Mouse (Mus musculus): ENCODE results near the gene Pmch.
A peak's percentile ranks its signal among the peaks of the same experiment; 100 is the strongest.

Gene Pmch

DNA sequence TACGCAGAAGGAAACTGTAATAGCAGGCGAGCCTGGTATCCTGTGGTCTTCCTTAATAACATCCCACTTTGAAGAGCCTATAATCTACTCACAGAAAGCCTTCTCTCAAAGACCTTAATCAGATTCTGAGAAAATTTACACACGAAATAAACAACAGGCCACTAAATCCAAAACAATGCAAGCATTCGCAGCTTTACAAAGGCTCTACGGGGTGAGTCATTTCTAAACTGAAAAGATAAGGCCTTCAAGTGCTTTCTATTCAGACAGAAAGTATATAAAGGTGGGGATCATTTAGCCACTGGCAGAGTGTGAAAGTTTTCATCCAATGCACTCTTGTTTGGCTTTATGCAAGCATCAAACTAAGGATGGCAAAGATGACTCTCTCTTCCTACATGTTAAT lies at the start of gene Pmch:
Gene Pmch, plus strand, starts transcription at position 301 of the 400 bp plus-strand sequence.
- DNase-seq: no peak

DNA sequence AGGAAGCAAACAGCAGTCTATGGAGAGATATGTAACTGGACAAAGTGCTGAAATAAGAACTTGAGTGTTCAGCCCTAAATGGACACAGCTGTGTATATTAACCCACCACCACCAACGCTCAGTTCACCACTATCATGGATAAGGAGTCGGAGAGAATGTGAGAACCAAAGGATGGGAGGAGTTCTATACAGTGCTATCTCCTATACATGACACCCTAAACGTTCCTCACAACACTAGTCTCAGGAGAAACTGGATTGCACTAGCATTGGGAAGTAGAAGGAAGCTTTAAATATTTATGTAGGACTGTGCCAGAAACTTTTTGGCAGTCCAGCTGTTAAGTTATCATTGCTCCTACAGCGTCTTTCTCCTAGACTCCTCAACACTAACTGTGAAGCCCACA lies 46.6 kb upstream of the Pmch start:
- no peak for DNase-seq

- no peak for DNase-seq
Observed at GRCm38 (mm10) chr10:88046098-88046771, 44.6 kb upstream of the Pmch start.

DNA sequence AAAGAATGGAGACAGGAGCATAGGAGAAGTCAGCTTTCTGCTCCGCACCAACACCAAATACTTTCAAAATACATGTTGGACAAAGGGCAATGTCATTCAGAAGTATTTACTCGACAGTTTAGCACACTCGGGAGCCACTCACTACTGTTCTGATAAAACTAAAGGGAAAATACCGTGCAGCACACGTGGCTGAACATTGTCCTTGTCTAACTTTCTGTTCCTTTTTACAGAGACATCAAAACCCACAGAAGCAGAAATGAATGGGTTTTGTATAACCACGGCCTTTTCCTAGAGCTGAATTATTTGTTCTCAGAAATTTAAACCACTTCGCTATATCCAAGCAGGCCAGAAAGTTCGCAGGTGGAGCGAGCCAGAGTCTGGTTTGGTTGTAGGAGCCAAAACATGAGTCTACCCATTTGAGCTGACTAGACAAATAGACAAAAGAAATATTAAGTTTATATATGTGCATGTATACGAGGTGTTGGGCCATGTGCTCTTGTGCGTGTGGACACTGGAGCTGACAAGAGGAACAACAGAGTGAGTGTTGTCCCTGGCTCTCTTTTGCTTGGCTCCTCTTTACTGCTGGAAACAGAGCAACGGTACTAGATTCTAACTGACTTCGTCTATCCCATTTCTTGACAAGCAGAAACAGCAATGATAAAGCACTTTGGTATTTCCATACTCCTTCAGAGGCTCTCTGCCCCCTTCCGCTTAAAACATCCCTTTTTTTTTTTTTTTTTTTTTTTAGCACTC lies 36.5 kb upstream of the Pmch start:
- DNase-seq: no peak

DNA sequence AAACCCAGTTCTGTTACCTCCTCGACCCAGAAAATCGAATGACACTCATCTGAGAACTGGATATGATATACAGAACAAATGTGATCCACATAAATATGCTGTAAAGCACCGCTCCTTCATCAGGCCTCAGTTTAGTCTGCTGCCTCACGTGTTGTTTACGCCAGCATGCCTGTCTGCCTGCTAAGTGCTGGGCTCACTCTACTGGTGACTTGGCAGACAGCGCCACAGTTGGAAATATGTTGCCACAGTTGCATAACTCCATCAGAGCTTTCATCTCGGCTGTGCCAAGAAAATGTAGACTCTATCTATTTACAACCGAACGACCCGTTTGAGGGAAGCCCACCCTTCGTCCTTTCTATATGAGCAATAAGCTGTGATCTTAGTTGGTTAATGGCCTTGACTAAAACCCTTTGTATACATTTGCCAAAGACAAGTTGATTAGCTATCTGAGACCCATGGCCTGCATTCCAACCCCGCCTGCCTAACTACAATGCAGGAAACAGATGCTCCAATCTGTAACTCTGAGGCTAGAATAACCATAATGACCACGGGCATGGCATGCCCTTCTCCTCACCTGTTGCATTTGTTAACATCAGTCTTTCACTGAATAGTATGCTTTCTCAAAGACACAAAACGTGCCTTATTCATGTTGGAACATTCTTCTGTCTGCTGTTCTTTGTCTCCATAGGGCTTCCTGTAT lies 33.8 kb upstream of the Pmch start:
- DNase-seq: peak; percentile 31

DNA sequence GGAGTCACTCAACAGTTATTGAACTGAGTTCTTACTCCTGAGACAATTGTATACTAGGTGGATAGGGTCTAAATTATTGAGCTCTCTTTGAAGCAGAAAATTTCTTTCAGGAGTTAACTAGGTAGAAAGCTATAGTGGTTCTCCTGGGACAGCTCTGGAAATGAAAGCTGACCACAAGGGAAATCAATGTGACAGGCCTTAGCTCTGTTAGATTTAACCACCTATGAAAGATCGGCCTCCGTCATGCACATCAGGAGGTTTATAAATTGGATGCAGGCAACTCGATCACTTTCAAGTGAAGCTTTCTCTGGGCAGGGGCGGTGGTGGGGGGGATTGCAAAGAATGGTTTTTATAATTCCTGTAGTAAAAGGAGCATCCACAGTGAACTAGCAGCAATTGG lies 27.4 kb upstream of the Pmch start:
- DNase-seq: no peak

GRCm38 (mm10) chr10:88064872-88065271 lies 26.0 kb upstream of the Pmch start:
- no peak for DNase-seq

- no peak for DNase-seq
Observed at GRCm38 (mm10) chr10:88067377-88067776, 23.5 kb upstream of the Pmch start.

DNA sequence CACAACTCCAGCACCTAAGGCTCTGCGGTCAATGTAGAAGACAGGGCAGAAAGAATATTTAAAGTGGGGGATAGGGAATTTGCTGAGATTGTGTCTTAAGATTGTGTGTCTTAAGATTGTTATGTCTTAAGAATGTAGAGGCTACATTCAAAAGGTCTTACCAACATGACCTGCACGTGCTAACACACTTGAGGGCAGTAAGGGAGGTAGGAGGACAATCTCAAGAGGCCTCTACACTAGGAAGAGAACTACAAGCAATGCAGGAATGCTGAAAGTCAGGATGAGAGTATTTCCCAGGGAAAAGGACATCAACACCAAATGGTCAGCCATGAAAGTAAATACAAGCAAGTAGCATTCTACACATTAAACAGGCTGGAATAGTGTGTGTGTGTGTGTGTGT lies 15.3 kb downstream of the Pmch start:
- DNase-seq: no peak

GRCm38 (mm10) chr10:88113290-88113689 lies 22.4 kb downstream of the Pmch start:
- no peak for DNase-seq

DNA sequence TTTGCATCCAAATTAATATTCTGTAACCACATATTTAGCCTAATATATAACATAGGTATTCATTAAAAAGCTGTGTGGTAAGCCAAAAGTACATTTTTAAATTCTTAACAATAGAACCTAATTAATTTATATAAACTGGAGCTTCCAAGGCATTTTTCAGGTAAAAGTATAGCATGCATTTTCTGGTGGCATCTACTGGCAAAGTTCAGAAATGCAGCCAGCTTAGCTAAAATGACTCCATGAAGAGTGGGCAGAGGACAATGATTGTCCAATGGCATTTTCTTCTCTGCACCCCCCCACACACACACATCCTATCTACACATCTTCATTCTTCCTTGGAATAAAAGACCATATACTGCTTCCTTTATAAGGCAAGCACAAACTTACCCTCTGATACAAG lies 28.8 kb downstream of the Pmch start:
- DNase-seq: no peak

DNA sequence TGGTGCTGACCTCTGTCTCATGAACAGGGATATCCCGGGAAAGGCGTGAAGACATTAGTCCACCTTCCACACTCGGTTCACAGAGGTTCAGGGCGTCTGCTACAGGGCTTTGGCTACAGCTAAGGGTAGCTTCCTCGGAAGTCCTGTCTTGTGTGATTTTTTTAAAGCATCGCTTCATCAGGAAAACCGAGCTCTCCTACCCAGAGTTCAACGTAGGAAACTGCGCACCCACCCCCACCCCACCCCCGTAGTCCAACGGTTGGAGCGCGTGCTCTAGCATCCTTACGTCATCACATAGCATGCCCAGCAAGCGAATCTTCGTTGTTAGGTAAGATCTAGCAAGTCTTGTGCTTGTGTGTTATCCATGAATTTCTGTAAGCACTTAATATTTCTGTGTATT lies 44.8 kb downstream of the Pmch start:
- no peak for DNase-seq
